Mouse (Mus musculus): Measurements from ENCODE around the gene Stk39. TPM values are rescaled to one million over a fixed set of nuclear protein-coding genes. Genes with fewer than 3 reads are reported as not detected.

Stk39 gene
- total RNA-seq, 2 experiments from 2014 or later, result 53.8 to 57.0 TPM

DNA sequence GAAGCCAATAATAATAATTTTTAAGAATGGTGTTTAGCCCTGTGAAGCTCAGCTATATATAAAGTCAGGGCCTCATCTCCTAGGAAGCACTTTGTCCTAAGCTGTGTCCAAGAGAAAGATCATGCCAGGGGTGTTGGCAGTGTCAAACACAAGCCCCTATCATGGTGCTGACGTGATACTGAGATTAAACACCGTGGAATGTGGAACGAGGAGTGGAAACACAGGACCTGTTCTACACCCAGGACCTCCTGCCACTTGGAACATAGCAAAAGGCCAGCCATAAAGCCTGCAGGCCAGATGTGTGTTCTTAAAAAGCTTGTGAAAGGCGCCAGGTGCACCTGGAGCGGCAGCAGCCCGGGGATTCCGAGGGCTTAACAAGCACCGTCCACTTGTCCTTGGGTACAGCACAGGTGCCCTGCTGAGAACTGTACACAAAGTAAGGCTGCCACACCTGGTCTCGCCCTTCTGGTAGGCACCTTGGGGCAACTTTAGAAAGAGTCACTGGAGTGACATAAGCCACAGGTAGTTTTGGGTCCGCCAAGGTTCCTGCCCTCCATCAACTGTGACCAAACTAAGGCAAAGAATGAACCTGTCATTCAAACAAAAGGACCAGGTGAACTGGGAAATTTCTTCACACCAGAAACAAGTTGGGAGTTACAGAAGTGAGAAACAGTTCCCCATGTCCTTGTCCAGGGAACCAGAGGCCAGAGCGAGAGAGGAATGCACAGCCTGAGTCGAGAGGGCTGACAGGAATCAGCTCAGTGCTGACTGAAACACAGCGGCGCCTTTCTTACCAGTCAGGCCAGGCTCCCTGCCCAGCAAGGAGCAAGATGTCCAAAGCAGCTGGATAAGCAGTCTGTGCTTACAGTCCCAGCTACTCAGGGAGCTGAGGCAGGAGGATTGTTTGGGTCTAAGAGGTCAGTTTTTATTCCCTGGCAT, 40.8 kb downstream of the Stk39 start:
- intact Hi-C loops (cut with DNase I), result no loop called here
- DNase-seq (ENCODE audit: low spot score in 2 of 2), result no peak

DNA sequence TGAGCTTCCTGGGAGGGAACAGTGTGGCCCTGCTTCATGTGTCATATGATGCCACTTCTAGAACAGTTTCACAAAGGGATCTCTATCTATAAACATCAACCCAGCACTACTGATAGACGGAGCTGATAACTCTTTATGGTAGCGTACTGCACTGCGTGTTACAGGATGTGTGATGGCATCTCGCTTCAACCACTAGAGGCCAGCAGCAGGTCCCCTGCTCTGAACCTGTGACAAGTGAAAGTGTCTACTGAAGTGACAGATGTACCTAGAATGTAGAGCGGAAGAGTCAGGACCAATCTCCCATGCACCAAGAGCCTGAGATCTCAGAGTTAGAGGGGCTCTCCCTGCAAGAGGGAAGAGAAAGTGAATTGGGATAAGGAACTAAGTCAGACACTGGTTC, 41.6 kb downstream of the Stk39 start:
- intact Hi-C loops (cut with DNase I), result no loop called here

DNA sequence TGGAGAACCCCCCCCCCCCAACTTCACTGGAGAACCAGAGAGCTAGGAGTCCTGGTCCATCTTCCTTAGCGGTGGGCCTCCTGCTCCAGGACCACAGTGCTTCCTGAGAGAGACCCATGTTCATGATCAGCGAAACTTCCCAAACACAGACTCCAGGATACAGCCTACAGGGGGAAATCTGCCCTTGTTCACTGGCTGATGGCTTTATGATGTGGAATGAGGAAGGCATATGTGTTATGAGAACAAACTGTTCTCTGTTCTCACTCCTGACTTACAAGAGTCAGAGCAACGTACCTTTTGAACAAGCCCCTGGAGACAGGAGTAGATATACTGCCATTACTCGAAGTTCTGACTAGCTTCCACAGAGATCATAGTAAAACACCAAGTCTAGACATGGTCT, 42.6 kb downstream of the Stk39 start:
- intact Hi-C loops (cut with DNase I), result no loop called here
- DNase-seq (ENCODE audit: low spot score in 2 of 2), result no peak

More for the DNA sequence above, 41.6 kb downstream of the Stk39 start:
- no peak for DNase-seq (ENCODE audit: low spot score in 2 of 2)

- intact Hi-C loops (cut with DNase I), result no loop called here
- no peak for DNase-seq (ENCODE audit: low spot score in 2 of 2)
Observed at GRCm38 (mm10) chr2:68426977-68427577, 45.0 kb downstream of the Stk39 start.

GRCm38 (mm10) chr2:68426074-68426473, 46.0 kb downstream of the Stk39 start:
- DNase-seq (ENCODE audit: low spot score in 2 of 2), result no peak
- intact Hi-C loops (cut with DNase I), result no loop called here

DNA sequence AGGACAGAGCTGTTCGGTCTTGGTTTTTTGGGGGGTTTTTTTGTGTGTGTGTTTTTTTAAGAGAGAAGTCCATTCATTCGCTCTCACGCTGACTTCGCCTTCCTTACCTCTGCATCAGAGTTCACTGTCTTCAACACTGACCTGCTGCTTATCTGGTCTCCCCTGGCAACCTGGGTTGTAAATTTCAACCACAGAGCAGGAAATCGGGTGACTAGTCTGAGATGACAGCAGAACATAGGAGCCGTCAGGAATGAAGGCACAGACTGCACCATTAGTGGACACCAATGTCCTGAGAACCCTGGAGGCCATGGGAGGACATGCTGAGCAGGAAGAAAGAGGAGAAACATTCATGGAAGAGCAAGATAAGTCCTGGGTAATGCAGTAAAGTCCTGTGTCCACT, 51.1 kb downstream of the Stk39 start:
- DNase-seq (ENCODE audit: low spot score in 2 of 2), result no peak
- intact Hi-C loops (cut with DNase I), result no loop called here

DNA sequence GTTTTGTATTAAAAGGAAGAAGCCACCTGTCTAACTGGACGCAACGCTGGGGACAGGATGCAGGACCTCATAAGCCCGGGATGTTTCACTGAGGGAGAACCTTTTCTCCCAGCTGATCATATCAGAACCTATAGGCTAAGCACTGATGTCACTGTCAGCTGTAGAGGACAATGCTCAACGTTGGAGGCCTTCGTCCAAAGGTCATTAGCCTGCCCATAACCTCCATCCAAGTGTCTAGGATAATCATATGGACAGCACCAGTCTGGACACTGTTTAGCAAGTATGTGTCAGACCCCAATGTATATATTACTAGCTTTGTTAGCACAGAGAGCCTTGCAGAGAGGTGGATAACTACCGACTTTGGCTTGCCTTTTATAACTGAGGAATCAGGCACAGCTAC, 51.8 kb downstream of the Stk39 start:
- intact Hi-C loops (cut with DNase I), result no loop called here
- DNase-seq (ENCODE audit: low spot score in 2 of 2), result no peak

GRCm38 (mm10) chr2:68419746-68420145, 52.3 kb downstream of the Stk39 start:
- intact Hi-C loops (cut with DNase I), result no loop called here

GRCm38 (mm10) chr2:68419165-68419564, 52.9 kb downstream of the Stk39 start:
- no peak for DNase-seq (ENCODE audit: low spot score in 2 of 2)
- intact Hi-C loops (cut with DNase I), result no loop called here

More at GRCm38 (mm10) chr2:68419746-68420145, 52.3 kb downstream of the Stk39 start:
- DNase-seq (ENCODE audit: low spot score in 2 of 2), result peak; percentile 26 to 49

DNA sequence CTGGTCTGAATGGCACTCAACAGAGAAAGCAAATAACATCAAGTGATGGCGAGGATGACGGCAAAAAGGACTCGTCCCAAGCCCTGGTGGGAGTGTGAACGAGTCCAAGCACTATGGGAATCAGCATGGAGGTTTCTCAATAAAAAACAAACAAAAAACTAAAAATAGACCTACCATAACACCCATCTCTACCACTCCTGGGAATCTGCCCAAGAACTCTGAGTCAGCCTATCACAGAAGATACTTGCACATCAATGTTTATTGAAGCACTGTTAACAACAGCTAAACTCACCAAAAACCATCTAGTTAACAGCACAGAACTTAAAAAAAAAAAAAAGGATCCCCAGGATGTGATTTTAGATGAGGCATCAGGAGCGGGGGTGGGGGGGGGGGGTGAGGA, 55.0 kb downstream of the Stk39 start:
- intact Hi-C loops (cut with DNase I), result no loop called here
- DNase-seq (ENCODE audit: low spot score in 2 of 2), result peak in 1 of 2 experiments; percentile 52

DNA sequence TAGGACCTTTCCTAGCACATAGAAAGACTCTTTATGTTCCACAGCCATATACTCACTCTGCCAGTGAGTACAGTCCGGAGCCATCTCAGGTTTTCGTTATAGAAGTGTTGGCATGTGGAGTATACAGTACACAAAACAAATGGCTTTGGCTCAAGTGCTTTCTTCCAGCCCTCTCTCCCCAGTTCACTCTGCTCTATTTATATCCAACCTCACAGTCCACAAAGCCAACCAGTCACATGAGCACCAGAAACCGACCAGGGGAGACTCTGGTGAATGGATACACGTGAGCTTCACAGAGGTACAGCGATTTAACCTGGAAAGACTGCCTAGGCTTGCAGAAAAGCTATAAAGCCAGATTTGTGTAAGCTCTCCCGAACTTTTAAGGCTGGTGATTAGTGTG, 56.4 kb downstream of the Stk39 start:
- DNase-seq (ENCODE audit: low spot score in 2 of 2), result no peak
- intact Hi-C loops (cut with DNase I), result no loop called here

DNA sequence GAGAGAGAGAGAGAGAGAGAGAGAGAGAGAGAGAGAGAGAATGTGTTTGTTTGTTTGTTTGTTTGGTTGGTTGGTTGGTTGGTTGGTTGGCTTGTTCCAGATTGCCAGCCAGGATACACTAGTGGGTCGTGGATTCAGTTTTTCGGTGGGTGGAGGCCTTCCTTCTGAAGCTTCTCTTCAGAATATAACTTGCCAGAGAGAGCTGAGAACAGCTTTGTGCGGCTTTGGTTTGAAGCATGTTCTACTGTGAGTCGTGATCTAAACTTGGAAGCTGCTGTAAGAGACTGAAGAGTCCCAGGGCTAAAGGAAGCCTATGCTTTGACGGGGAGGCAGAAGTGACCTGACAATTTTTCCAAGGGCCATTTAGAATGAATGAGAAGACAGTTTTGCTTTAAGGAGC, 59.9 kb downstream of the Stk39 start:
- intact Hi-C loops (cut with DNase I), result loop anchor here (5.0 kb wide), 1 partner anchor 60 kb away; the partner anchor contains the start of gene Stk39
- DNase-seq (ENCODE audit: low spot score in 2 of 2), result peak in 1 of 2 experiments; percentile 39

DNA sequence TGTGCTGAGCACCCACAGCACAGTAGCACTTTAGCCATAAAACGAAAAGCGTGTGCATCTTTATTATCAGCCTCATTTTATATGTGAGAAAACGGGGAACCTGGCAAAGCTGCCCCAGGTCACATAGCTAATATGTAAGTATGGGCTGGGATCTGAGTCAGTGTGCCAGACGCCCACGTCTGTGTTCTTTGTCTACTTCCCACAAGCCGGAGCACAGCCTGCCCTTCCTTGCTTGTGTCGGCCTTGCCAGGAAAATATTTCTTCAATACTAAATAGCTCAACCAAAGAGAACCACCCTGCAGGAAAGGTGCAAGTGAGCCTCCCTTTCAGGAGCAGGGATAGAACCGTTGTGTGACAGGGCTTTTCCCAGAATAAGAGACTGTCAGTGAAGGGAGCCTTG, 60.9 kb downstream of the Stk39 start:
- intact Hi-C loops (cut with DNase I), result loop anchor here (5.0 kb wide), 1 partner anchor 61 kb away; the partner anchor contains the start of gene Stk39
- DNase-seq (ENCODE audit: low spot score in 2 of 2), result no peak

- DNase-seq (ENCODE audit: low spot score in 2 of 2), result no peak
- intact Hi-C loops (cut with DNase I), result loop anchor here (5.0 kb wide), 1 partner anchor 63 kb away; the partner anchor contains the start of gene Stk39
Observed at GRCm38 (mm10) chr2:68409640-68410215, 62.3 kb downstream of the Stk39 start.

- DNase-seq (ENCODE audit: low spot score in 2 of 2), result no peak
- intact Hi-C loops (cut with DNase I), result no loop called here
Observed at GRCm38 (mm10) chr2:68408271-68408980, 63.6 kb downstream of the Stk39 start.

- DNase-seq (ENCODE audit: low spot score in 2 of 2), result no peak
- intact Hi-C loops (cut with DNase I), result no loop called here
Observed at GRCm38 (mm10) chr2:68407179-68407950, 64.7 kb downstream of the Stk39 start.

GRCm38 (mm10) chr2:68406571-68407074, 65.4 kb downstream of the Stk39 start:
- DNase-seq (ENCODE audit: low spot score in 2 of 2), result no peak
- intact Hi-C loops (cut with DNase I), result no loop called here

DNA sequence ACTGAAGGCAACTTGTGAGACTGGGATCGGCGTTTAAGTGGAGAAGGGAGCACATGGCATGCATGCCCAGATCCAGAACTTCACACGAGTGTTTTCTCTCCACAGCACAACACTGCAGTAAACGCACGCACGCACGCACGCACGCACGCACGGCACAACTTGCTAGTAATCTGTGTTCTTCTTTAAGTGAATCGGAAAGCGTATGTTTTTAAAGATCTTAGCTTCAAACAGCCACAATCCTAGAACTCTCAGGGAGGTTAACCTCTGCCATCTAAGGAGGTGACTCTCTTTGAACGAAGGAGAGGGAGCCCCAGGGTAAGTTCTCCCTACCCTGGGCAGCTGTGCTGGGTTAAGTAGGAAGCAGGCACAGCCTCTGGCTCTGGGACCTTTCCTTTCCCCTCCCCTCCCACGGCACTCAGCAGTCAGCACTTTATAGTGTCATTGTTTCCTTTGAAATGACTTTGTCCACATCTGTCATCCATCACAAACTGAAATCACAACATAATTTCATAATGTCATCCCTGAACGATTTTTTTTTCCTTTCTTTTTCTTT, 66.8 kb downstream of the Stk39 start:
- intact Hi-C loops (cut with DNase I), result no loop called here
- DNase-seq (ENCODE audit: low spot score in 2 of 2), result no peak
